Mouse (Mus musculus) heart, postnatal 25 days (tissue): Measurements from ENCODE around the gene Slit2. TPM values are rescaled to one million over a fixed set of nuclear protein-coding genes. Genes with fewer than 3 reads are reported as not detected.
"Not testable (repeated sequence)": the region's sequence is repeated elsewhere in the genome, so short reads cannot be mapped to it uniquely, and the experiment has no call there.

Source experiments
- DNase-seq: peaks from one replicate; pipeline ENCODE4 v3.0.0; 2022; ENCODE audit warnings: low spot score
- intact Hi-C: fragments of 180-260 bp; cut with DNase I; formaldehyde crosslinking; loops from one replicate; pipeline ENCODE4 v1.15.1; 2025
- total RNA-seq, 2 experiments: library from RNA; stranded (reverse); gene quantifications; 2 replicates each; pipeline ENCODE4 v1.2.3; 2021

The Slit2 gene
- total RNA-seq, 2 experiments from 2014 or later = 4.3 to 4.7 TPM

GRCm38 (mm10) chr5:48199380-48199779, 216.4 kb downstream of the Slit2 start:
- intact Hi-C loops = no loop called here
- DNase-seq = no peak

GRCm38 (mm10) chr5:48215248-48215647, 232.3 kb downstream of the Slit2 start:
- no peak for DNase-seq
- intact Hi-C loops = no loop called here

- intact Hi-C loops = no loop called here
Measured at GRCm38 (mm10) chr5:48219624-48220155, 236.8 kb downstream of the Slit2 start.

GRCm38 (mm10) chr5:48225500-48225899, 242.6 kb downstream of the Slit2 start:
- no peak for DNase-seq
- intact Hi-C loops = no loop called here

More at GRCm38 (mm10) chr5:48219624-48220155, 236.8 kb downstream of the Slit2 start:
- no peak for DNase-seq

- DNase-seq = no peak
- intact Hi-C loops = loop anchor here (10.0 kb wide), 1 partner anchor 1786 kb away; no protein-coding TSS in a partner anchor
Measured at GRCm38 (mm10) chr5:48230430-48231080, 247.6 kb downstream of the Slit2 start.

GRCm38 (mm10) chr5:48234728-48235127, 251.8 kb downstream of the Slit2 start:
- intact Hi-C loops = loop anchor here (10.0 kb wide), 1 partner anchor 1790 kb away; no protein-coding TSS in a partner anchor

GRCm38 (mm10) chr5:48235270-48235669, 252.3 kb downstream of the Slit2 start:
- no peak for DNase-seq
- intact Hi-C loops = loop anchor here (10.0 kb wide), 1 partner anchor 1790 kb away; no protein-coding TSS in a partner anchor

More at GRCm38 (mm10) chr5:48234728-48235127, 251.8 kb downstream of the Slit2 start:
- DNase-seq = no peak

- intact Hi-C loops = loop anchor here (2.0 to 5.0 kb wide), 2 partner anchors 107 to 114 kb away; no protein-coding TSS in a partner anchor
- DNase-seq = not testable (repeated sequence)
Measured at GRCm38 (mm10) chr5:48240751-48241150, 257.8 kb downstream of the Slit2 start.

- intact Hi-C loops = no loop called here
- DNase-seq = no peak
Measured at GRCm38 (mm10) chr5:48248327-48248726, 265.4 kb downstream of the Slit2 start.

- intact Hi-C loops = no loop called here
- DNase-seq = no peak
Measured at GRCm38 (mm10) chr5:48277561-48277960, 294.6 kb downstream of the Slit2 start.

GRCm38 (mm10) chr5:48301186-48301585, 318.2 kb downstream of the Slit2 start:
- intact Hi-C loops = no loop called here
- no peak for DNase-seq

GRCm38 (mm10) chr5:48315057-48315602, 332.2 kb downstream of the Slit2 start:
- no peak for DNase-seq
- intact Hi-C loops = no loop called here

- no peak for DNase-seq
- intact Hi-C loops = no loop called here
Measured at GRCm38 (mm10) chr5:48320597-48320996, 337.7 kb downstream of the Slit2 start.

GRCm38 (mm10) chr5:48326221-48326620, 343.3 kb downstream of the Slit2 start:
- intact Hi-C loops = no loop called here
- DNase-seq = no peak

GRCm38 (mm10) chr5:48327652-48328051, 344.7 kb downstream of the Slit2 start, which contains the start of gene 5730480H06Rik:
5730480H06Rik (plus strand) TSS chr5:48327952.
- no peak for DNase-seq
- intact Hi-C loops = no loop called here

- DNase-seq = no peak
- intact Hi-C loops = no loop called here
Measured at GRCm38 (mm10) chr5:48329751-48330150, 346.8 kb downstream of the Slit2 start.

- intact Hi-C loops = no loop called here
Measured at GRCm38 (mm10) chr5:48330817-48331216, 347.9 kb downstream of the Slit2 start.

GRCm38 (mm10) chr5:48331441-48331840, 348.5 kb downstream of the Slit2 start:
- DNase-seq = no peak
- intact Hi-C loops = no loop called here

More at GRCm38 (mm10) chr5:48330817-48331216, 347.9 kb downstream of the Slit2 start:
- no peak for DNase-seq

GRCm38 (mm10) chr5:48333407-48333806, 350.5 kb downstream of the Slit2 start:
- intact Hi-C loops = no loop called here
- no peak for DNase-seq

- no peak for DNase-seq
- intact Hi-C loops = no loop called here
Measured at GRCm38 (mm10) chr5:48333884-48334513, 351.1 kb downstream of the Slit2 start.
